Mouse (Mus musculus): ENCODE measurements around the gene Scarb2.

GRCm38 (mm10) chr5:92506301-92506729, 318 bp downstream of the Scarb2 start:
- peak; percentile 74 for TF ChIP-seq CTCF (IDR thresholded peaks at IDR 0.05)
- no peak for TF ChIP-seq POLR2A (IDR thresholded peaks at IDR 0.05; ENCODE audit: insufficient read depth, low read depth, low read length)
- TF ChIP-seq EP300 (IDR thresholded peaks at IDR 0.05; ENCODE audit: insufficient read depth, low read depth, low read length) = no peak
